Mouse (Mus musculus) megakaryocyte, embryonic 14.5 days (primary cell): ENCODE data around the gene Gmfb.

Source experiments
- FLI1 ChIP-seq: IDR thresholded peaks from 2 replicates; pipeline ENCODE4 v1.6.1; 2012; ENCODE audit warnings: low read length, inconsistent platforms, mixed read lengths
- GATA1 ChIP-seq: IDR thresholded peaks from 3 replicates; pipeline ENCODE4 v1.6.1; 2012; ENCODE audit warnings: mixed read lengths, low read length, inconsistent platforms, borderline replicate concordance

DNA sequence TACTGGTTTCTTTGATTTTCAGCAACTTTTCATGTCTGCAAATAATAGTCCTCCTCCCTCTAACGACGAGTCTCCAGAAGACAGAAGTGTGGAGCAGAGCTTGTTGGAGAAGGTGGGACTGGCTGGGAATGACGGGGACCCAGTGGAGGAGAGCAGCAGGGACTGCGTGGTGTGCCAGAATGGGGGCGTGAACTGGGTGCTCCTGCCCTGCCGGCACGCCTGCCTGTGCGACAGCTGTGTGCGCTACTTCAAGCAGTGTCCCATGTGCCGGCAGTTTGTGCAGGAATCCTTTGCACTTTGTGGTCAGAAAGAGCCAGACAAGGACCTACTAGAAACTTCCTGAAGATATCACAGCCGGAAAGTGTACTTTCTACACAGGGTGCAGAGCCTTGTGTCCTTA is 31.6 kb upstream of the Gmfb start:
- TF ChIP-seq FLI1: no peak
- no peak for TF ChIP-seq GATA1
